Mouse (Mus musculus) lung, adult 2 months (tissue): ENCODE measurements at regions not wholly inside any gene's neighbourhood (a gene's known extent, or its start where the extent isn't known, plus 50 kb on each side); places are given as distances from the start of the nearest gene placed in this dataset.

Experiments
- DNase-seq: peaks from one replicate; pipeline ENCODE4 v3.0.0; 2022
- H3K4me1 ChIP-seq: fragments of 200-500 bp; 2 replicates; pipeline ENCODE4 v1.6.1; 2011; ENCODE audit warnings: low read length; ENCODE audit not compliant: control insufficient read depth, insufficient read depth
- H3K4me3 ChIP-seq: fragments of 200-500 bp; replicated peaks from 2 replicates; pipeline ENCODE3; 2011; ENCODE audit warnings: low read depth, mild to moderate bottlenecking, control low read depth, low read length; ENCODE audit errors: extremely low read depth
- CTCF ChIP-seq: fragments of 200-500 bp; IDR thresholded peaks from 2 replicates; pipeline ENCODE4 v1.5.1; 2011; ENCODE audit warnings: mild to moderate bottlenecking, low read length, control low read depth; ENCODE audit not compliant: insufficient read depth
- POLR2A ChIP-seq: fragments of 200-500 bp; IDR thresholded peaks from 2 replicates; pipeline ENCODE4 v1.6.1; 2011; ENCODE audit warnings: low read depth, mild to moderate bottlenecking, control low read depth, low read length, borderline replicate concordance; ENCODE audit errors: extremely low read depth
- WGBS: fragments of 180-500 bp; shearing (Covaris S2); methylation state at CpG from one replicate; pipeline ENCODE4 v1.1.7; 2018; 5-methylcytosine and 5-hydroxymethylcytosine counted together

GRCm38 (mm10) chr5:52016992-52017391 lies 173.3 kb downstream of the Dhx15 start:
- WGBS, result 58% methylated on average over 3 of the region's 3 CpGs
- H3K4me1 ChIP-seq, result no peaks in the 10 kb centered on the region

GRCm38 (mm10) chr5:52015786-52016185 lies 174.5 kb downstream of the Dhx15 start:
- no peak for TF ChIP-seq POLR2A
- no peak for TF ChIP-seq CTCF
- H3K4me1 ChIP-seq, result no peaks in the 10 kb centered on the region
- no peak overlapping the region for H3K4me3 ChIP-seq
- no peak for DNase-seq
- WGBS, result 35% methylated on average over 6 of the region's 6 CpGs

More at GRCm38 (mm10) chr5:52016992-52017391, 173.3 kb downstream of the Dhx15 start:
- H3K4me3 ChIP-seq, result no peak overlapping the region
- DNase-seq, result no peak
- TF ChIP-seq CTCF (no peak), POLR2A (no peak)

- DNase-seq, result no peak
- TF ChIP-seq CTCF (no peak), POLR2A (no peak)
- Histone ChIP-seq H3K4me1 (no peaks in the 10 kb centered on the region), H3K4me3 (no peak overlapping the region)
- WGBS, result 77% methylated on average over 7 of the region's 7 CpGs
These were observed 179.9 kb downstream of the Dhx15 start for GRCm38 (mm10) chr5:52010426-52010825.

- Histone ChIP-seq H3K4me3 (no peak overlapping the region), H3K4me1 (no peaks in the 10 kb centered on the region)
- no peak for DNase-seq
- 66% methylated on average over 3 of the region's 3 CpGs for WGBS
- TF ChIP-seq CTCF (no peak), POLR2A (no peak)
These were observed 181.4 kb downstream of the Dhx15 start for GRCm38 (mm10) chr5:52008942-52009341.

- H3K4me1 ChIP-seq, result no peaks in the 10 kb centered on the region
- DNase-seq, result no peak
- no peak overlapping the region for H3K4me3 ChIP-seq
- 83% methylated on average over 3 of the region's 3 CpGs for WGBS
- no peak for TF ChIP-seq POLR2A
- TF ChIP-seq CTCF, result no peak
These were observed 183.5 kb downstream of the Dhx15 start for GRCm38 (mm10) chr5:52006843-52007242.

- H3K4me3 ChIP-seq, result no peak overlapping the region
- H3K4me1 ChIP-seq, result no peaks in the 10 kb centered on the region
- 31% methylated on average over 10 of the region's 10 CpGs for WGBS
- TF ChIP-seq CTCF (no peak), POLR2A (no peak)
- no peak for DNase-seq
These were observed 199.3 kb downstream of the Dhx15 start for GRCm38 (mm10) chr5:51990847-51991610.

GRCm38 (mm10) chr5:51989396-51989795 lies 200.9 kb downstream of the Dhx15 start:
- DNase-seq, result no peak
- TF ChIP-seq POLR2A (no peak), CTCF (no peak)
- 78% methylated on average over 4 of the region's 4 CpGs for WGBS
- no peak overlapping the region for H3K4me3 ChIP-seq
- no peaks in the 10 kb centered on the region for H3K4me1 ChIP-seq

GRCm38 (mm10) chr5:51988913-51989312 lies 201.4 kb downstream of the Dhx15 start:
- H3K4me1 ChIP-seq, result no peaks in the 10 kb centered on the region
- H3K4me3 ChIP-seq, result no peak overlapping the region
- TF ChIP-seq CTCF (no peak), POLR2A (no peak)
- WGBS, result 65% methylated on average over 6 of the region's 6 CpGs
- DNase-seq, result no peak

GRCm38 (mm10) chr5:51984966-51985365 lies 205.3 kb downstream of the Dhx15 start:
- no peak for DNase-seq
- Histone ChIP-seq H3K4me1 (no peaks in the 10 kb centered on the region), H3K4me3 (no peak overlapping the region)
- TF ChIP-seq CTCF, result no peak
- TF ChIP-seq POLR2A, result no peak
- 76% methylated on average over 6 of the region's 6 CpGs for WGBS

GRCm38 (mm10) chr5:51982780-51983179 lies 207.5 kb downstream of the Dhx15 start:
- no peak for DNase-seq
- TF ChIP-seq CTCF (no peak), POLR2A (no peak)
- no peaks in the 10 kb centered on the region for H3K4me1 ChIP-seq
- 85% methylated on average over 7 of the region's 7 CpGs for WGBS
- no peak overlapping the region for H3K4me3 ChIP-seq
